Mouse (Mus musculus): ENCODE measurements around the gene Rbm44.

DNA sequence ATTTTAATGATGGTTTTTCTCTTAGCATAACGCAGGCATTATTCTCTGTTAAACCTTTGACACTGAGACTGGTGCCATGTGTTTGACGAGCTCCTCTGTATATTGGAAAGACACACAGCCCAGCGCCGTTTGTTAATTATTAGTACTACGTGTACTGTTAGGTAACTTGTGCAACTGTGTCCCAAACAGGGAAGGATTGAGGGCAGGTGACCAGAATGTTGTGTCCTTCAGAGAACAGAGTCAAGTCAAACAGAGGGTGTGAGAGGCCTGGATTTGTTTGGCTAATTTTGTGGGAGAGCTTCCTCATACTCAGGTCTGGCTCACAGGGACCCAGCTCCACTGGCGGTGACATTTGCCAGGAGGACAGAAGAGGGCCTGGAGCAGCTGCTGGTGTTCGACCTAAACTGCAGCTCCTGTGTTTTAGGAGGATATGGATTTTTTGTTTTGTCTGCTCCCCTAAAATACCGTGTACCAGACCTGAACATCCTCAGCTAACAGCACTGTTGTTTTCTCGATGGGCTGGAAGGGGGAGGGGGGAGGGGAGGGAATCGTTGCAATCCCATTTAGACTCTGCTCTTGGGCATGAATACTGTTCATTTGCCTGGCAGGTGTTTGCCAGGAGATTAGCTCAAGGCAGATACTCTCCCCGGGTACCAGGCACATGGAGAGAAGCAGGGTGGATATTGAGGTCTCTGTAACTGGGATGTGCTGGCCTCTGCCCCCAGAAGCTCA is 43.0 kb upstream of the Rbm44 start:
- no peak for TF ChIP-seq CTCF (IDR thresholded peaks at IDR 0.05; ENCODE audit: low read depth)
- TF ChIP-seq EP300 (IDR thresholded peaks at IDR 0.05; ENCODE audit: low read depth): no peak
